Mouse (Mus musculus) embryo, embryonic 10.5 days (tissue): ENCODE results near the gene Polr3gl.
A peak's percentile ranks its signal among the peaks of the same experiment; 100 is the strongest.
"Not testable (repeated sequence)": the region's sequence is repeated elsewhere in the genome, so short reads cannot be mapped to it uniquely, and the experiment has no call there.

Experiments used
- DNase-seq: peaks from one replicate; pipeline ENCODE4 v3.0.0-alpha.2; 2015; ENCODE audit warnings: low spot score

Gene Polr3gl

GRCm38 (mm10) chr3:96593790-96594560 is at the start of gene Polr3gl:
Polr3gl (minus strand) TSS chr3:96594181.
- DNase-seq, result peak; percentile 97

DNA sequence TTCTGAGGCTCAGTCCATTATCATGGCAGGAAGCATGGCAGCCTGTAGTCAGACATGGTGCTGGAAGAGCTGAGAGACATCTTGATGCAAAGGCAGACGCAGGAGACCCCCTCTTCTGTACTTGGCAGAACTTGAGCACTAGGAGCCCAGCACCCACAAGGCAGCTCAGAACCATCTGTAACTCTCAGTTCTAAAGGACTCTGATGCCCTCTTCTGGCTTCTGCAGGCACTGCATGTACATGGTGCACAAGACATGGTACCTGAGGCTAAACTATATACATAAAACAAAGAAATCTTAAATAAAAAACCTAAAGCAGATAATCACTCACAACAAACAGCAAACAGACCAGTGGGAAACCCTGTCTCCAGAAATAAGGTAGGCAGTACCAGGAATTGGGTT is 45.2 kb upstream of the Polr3gl start:
- peak; percentile 81 for DNase-seq

- DNase-seq, result no peak
Measured at GRCm38 (mm10) chr3:96636448-96636847, 42.5 kb upstream of the Polr3gl start.

DNA sequence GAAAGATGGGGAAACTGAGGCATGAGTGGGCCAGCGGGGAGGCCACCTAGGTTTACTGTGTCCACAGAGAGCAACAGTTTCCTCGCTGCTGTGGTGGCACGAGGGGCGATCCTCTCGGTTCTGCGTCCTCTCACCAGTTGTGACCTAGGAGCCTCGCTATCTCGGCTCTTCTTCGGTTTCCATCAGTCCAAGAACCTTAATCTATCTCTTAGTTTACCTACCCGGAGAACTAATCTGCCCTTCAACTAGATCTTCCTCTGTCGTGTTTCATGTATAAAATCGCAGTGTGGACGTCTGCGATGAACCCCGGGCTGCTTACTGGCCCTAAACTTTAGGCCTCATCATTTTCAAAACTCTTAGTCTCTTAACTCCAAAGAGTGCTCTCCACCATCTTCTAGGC is 41.9 kb upstream of the Polr3gl start:
- peak; percentile 22 for DNase-seq

DNA sequence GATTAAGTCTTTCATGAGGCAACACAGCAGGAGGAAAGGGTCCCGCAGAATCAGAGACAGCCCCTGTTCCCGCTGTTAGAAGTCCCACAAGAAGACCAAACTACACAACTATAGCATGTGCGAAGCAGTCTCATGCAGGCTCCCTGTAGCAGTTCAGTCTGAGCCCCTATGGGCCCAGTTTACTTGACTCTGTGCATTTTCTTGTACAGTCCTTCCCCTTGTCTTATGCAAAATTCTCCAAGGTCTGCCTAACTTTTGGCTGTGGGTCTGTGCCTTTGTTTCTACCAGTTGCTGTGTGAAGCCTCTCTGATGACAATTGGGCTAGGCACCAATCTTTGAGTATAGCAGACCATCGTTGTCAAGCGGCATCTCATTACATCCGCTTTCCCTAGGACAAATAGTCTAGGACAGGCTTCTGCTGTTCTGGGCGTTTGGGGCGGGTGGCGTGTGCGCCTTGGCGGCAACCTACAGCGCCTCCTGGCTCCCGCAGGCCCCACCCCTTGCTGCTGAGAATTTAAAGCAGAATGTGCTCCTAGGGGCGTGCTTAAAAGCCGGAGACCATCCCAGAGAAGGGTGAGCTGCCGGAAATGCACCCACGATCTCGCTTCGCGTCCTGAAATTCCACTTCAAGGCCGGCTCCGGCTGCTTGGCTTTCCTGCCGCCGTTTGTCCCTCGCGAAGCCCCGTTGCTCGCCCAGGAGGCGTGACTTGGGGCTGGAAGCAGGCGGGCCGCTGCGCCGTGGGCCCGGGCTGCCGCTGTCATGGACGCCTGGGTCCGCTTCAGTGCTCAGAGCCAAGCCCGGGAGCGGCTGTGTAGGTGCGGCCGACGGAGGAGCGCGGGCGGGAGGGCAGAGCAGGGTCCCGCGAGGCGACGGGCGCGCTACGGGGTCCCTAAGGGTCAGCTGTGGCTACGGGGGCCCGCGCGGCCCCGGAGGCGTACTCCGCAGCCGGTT is 41.2 kb upstream of the Polr3gl start, which contains the start of the genes Pex11b and Gm42957:
Pex11b (plus strand) TSS at position 449 of the 952 bp plus-strand sequence.
Gm42957 (plus strand) TSS at position 547 of the 952 bp plus-strand sequence.
- DNase-seq, result peak; percentile 86

DNA sequence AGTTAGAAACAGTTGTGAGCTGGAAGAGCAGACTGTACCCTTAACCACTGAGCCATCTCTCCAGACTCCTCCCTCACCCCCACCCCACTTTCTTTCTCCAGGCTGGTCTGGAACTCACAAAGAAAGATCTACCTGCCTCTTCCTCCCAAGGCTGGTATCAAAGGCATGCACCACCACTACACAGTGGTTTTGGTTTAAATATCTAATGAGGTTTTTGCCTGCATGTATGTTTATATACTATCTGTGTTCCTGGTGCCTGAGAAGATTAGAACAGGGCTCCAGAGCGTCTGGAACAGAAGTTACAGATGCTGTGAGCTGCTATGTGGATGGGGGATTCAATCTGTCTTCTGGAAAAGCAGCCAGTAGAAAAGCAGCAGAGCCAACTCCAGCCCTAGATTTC is 40.0 kb upstream of the Polr3gl start:
- no peak for DNase-seq

DNA sequence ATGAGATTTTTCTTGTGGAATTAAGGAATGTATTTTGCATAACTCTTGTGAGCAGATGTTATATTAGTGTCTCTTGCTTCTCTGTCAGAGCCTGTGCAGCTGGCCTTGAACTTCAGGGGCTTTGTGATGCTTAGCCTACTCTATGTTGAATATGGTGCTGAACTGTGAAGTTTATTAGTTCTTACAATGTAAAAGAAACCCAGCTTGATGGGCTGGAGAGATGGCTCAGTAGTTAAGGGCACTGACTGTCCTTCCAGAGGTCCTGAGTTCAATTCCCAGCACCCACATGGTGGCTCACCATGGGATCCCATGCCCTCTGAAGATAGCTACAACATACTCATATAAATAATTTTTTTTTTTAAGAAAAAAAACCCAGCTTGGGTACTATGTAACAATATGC is 38.1 kb upstream of the Polr3gl start:
- DNase-seq, result no peak

- DNase-seq, result peak; percentile 100
Measured at GRCm38 (mm10) chr3:96629729-96630600, 36.0 kb upstream of the Polr3gl start, which contains the start of gene Rbm8a. Rbm8a (plus strand) TSS chr3:96629933.

- no peak for DNase-seq
Measured at GRCm38 (mm10) chr3:96623201-96623600, 29.2 kb upstream of the Polr3gl start.

DNA sequence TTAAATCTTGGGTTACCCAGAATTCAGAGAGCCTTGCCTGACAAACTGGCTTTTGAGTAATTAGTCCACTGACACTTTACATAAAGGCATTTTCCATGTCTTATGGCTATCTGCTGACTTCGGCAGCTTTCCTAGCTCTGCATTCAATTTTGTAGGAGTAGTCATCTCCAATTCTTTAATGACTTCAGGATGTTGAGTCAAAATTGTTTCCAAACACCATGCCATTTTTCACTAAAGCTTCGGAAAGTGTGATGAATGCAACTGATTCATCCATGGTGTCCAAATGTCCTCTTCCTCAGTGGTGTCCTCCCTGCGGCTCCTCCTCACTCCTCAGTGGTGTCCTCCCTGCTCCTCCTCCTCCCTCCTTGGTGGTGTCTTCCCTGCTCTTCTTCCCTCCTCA is 24.0 kb upstream of the Polr3gl start:
- DNase-seq, result no peak

DNA sequence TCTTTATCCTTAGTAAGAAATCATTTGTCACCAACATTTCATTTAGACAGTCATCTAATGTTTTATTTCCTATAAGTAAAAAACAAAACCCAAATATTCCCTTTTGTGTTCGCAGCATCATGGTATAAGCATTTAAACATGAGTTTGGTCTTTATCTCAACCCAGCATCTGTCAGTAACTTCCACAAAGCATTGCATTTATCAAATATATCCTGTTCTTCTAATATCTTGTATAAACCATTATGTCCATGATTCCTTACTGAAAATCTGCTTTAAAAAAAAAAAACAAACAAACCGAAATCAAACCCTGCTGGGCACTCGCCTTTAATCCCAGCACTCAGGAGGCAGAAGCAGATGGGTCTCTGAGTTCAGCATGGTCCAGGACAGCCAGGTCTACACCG is 12.6 kb upstream of the Polr3gl start:
- DNase-seq, result no peak

DNA sequence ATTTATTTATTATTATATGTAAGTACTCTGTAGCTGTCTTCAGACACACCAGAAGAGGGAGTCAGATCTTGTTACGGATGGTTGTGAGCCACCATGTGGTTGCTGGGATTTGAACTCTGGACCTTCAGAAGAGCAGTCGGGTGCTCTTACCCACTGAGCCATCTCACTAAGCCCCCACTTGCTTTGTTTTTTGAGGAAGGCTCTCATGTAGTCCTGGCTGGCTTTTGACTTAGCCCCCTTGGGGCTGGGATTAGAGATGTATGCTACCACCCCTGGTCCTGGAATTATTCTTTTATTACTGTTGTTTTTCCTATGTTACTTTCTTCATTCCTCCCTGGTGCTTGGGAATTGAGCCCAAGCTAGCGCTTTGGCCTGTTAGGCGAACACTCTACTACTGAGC is 12.0 kb upstream of the Polr3gl start:
- DNase-seq, result not testable (repeated sequence)

GRCm38 (mm10) chr3:96603311-96603710 is 9.3 kb upstream of the Polr3gl start:
- no peak for DNase-seq

DNA sequence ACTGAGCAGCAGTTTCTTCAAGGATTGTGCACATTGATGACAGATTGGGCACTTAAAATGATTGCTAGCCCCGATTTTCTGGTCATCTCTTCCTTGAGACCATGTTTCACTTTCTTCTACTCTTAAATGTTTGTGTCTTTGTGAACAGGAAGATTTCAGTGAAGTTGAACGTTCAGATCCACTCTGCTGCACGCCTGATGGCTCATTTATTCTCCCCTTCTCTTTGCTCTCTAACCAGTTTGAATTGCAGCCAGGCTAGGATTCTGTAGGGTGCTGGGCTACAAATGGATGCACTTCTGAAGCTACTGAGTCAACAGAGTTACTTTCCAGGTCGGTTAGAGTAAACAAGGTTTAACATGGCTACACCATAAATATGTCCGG is 8.7 kb upstream of the Polr3gl start:
- DNase-seq, result no peak

DNA sequence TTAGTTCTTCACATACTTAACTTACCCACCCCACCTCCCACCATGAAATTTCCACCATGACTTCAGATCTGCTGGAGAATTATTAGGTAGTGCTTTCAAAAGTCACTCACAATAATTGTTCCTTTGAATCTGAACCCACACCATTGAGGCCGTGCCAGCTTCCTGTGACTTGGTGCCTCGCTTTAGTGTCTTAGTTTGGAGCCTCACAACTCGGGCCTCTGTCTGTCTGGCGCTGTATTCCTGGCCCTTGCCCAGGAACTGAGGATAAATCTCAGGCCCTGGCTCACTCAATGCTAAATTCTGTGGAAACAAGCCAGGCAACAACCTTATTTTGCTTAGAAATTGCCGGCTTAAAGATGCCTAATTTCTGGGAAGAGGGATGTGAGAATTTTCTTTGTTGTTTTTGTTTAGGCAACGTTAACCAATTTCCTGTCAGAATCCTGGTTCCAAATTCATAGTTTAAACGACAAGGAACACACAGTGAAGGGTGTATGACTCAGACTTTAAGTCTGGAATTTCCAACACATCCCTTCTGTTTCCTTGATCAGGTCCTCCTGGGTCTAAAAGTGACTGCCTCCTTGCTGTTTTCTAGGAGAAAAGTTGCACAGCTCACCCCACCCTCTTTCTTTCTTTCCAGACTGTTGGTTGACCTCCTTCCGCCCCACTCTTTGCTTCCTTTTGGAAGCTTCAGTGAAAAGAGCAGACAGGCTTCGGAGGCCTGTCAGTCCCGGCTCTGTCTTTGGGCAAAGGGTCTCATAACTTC is 8.1 kb upstream of the Polr3gl start:
- peak; percentile 38 for DNase-seq

DNA sequence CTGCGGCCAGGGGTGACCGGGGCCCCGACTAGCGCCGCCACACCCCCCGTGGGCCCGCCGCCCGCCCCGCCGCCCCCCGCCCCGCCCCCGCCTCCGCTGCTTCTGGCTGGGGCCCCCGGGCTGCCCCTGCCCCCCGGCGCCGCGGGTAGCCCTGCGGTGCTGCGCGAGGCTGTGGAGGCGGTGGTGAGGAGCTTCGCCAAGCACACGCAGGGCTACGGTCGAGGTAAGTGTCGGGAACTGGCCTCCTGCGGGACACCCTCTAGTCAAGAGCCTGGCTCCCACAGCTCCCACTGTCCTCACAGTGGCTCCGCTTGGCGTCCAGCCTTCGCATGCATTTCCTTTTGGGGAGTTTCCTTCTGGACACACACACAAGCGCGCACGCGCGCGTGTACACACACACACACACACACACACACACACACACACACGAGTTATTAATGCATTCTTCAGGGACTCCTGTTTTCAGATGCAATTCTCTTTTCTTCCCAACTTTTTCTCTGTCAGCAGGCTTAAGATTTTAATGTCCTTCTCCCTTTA is 7.3 kb upstream of the Polr3gl start:
- peak; percentile 81 for DNase-seq

- peak; percentile 98 for DNase-seq
Measured at GRCm38 (mm10) chr3:96600639-96601250, 6.8 kb upstream of the Polr3gl start, which contains the start of gene Lix1l. Lix1l (plus strand) TSS chr3:96601149.

DNA sequence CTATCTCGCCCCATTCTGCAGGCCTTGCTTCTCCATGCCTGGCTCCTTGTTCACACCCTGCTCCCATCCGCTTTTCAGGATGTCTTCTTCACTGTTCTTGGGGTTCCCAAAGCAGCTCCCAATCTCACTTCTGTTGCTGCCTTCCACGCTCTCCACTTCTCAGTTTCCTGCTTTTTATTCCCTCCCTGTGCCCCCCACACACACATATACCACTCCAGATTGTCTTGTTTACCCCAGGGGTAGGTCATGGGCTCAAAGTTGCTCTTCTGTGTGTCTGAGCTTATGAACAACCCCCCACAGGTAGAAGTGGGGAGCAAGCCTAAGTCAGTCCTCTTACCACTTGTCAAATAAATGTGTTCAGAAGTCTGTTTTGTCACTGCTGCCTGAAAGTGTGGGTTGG is 5.4 kb upstream of the Polr3gl start:
- no peak for DNase-seq

DNA sequence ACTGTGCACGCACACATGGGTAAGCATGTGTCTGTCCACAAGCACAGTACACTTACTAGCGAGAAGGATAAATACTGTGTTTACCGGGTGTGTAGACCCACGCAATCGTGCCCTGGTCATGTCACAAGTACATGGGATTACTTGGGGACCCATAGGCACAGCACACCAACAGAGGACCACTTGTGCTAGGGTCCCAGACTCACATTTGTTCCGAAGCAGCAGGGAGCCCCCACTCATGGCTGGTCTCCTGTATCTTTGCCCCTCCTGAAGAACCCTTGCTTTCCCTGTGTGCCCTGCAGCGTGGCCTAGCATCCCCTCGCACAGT is 5.0 kb upstream of the Polr3gl start:
- no peak for DNase-seq
